Mouse (Mus musculus) bone marrow macrophage, adult 2 months (primary cell): ENCODE measurements around the gene Spata31d1a. TPM values are rescaled to one million over a fixed set of nuclear protein-coding genes. Genes with fewer than 3 reads are reported as not detected.
"Not testable (repeated sequence)": the region's sequence is repeated elsewhere in the genome, so short reads cannot be mapped to it uniquely, and the experiment has no call there.

Experiments
- H3K27ac ChIP-seq: 2 replicates; pipeline ENCODE4 v1.5.1; 2012; ENCODE audit warnings: low read depth, low read length; ENCODE audit not compliant: insufficient read depth
- H3K4me1 ChIP-seq: 2 replicates; pipeline ENCODE4 v1.6.1; 2012; ENCODE audit warnings: low read length; ENCODE audit not compliant: control insufficient read depth, insufficient read depth
- H3K4me3 ChIP-seq: 2 replicates; pipeline ENCODE4 v1.5.1; 2012; ENCODE audit warnings: mild to moderate bottlenecking, low read length, moderate library complexity; ENCODE audit not compliant: insufficient read depth
- CTCF ChIP-seq: IDR thresholded peaks from 2 replicates; pipeline ENCODE4 v1.5.1; 2012; ENCODE audit warnings: low read depth, mild to moderate bottlenecking, low read length, moderate library complexity
- POLR2A ChIP-seq: IDR thresholded peaks from 2 replicates; pipeline ENCODE4 v1.6.1; 2012; ENCODE audit warnings: mild to moderate bottlenecking, low read depth, low read length, borderline replicate concordance
- polyA plus RNA-seq: library from polyadenylated mRNA; stranded (reverse); fragments of >200 nt; gene quantifications from 2 replicates; pipeline ENCODE4 v1.2.4, GENCODE M21; 2012; ENCODE audit not compliant: missing spikeins, insufficient read depth, insufficient read length

Spata31d1a gene
- polyA plus RNA-seq, 1 experiment, result not detected

DNA sequence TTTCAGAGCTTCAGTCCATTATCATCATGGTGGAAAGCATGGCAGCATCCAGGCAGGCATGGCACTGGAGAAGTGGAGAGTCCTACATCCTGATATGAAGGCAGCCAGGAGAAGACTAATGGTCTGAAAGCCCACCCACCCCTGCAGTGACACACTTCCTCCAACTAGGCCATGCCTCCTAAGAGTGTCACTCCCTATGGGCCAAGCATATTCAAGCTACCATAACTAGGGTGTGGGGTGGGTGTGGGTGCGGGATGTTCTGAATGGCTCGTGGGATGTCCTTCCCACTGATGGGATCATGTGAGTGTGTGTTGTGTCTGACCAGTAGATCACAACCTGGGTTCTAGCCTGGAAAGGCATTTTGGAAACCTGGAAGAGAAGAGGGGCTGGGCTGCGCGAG lies 23.8 kb upstream of the Spata31d1a start:
- Histone ChIP-seq H3K4me1 (peaks cover 5% of the 10 kb centered on the region; the same call in 1 of the 2 replicates), H3K27ac (no peak overlapping the region), H3K4me3 (no peak overlapping the region)
- TF ChIP-seq POLR2A, result no peak
- no peak for TF ChIP-seq CTCF

DNA sequence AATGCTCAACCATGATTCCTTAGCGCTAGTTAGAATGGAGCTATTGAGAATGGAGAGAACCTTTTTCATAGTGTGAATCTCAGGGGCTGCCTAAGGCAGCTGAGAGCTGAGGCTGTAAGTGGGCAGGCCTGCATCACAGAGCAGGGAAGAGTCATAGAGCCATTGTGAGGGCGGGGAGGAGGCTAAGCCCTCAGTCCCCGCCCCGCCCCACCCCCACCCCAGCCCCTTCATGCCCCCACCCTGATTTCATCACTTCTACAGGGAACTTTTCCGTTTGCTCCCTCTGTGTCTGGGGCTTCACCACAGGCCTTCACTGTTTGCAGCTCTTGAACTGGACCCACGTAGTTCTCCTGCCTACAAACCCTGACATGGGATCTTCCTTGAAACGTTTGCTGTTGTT lies 21.5 kb upstream of the Spata31d1a start, which contains the start of gene Spata31d1d:
TSS of gene Spata31d1d (minus strand) at position 101 of the 400 bp plus-strand sequence.
- TF ChIP-seq POLR2A (no peak), CTCF (no peak)
- Histone ChIP-seq H3K4me1 (peaks cover 8% of the 10 kb centered on the region; the same call in 1 of the 2 replicates), H3K4me3 (no peak within 1 kb of the TSS), H3K27ac (no peak within 1 kb of the TSS)

DNA sequence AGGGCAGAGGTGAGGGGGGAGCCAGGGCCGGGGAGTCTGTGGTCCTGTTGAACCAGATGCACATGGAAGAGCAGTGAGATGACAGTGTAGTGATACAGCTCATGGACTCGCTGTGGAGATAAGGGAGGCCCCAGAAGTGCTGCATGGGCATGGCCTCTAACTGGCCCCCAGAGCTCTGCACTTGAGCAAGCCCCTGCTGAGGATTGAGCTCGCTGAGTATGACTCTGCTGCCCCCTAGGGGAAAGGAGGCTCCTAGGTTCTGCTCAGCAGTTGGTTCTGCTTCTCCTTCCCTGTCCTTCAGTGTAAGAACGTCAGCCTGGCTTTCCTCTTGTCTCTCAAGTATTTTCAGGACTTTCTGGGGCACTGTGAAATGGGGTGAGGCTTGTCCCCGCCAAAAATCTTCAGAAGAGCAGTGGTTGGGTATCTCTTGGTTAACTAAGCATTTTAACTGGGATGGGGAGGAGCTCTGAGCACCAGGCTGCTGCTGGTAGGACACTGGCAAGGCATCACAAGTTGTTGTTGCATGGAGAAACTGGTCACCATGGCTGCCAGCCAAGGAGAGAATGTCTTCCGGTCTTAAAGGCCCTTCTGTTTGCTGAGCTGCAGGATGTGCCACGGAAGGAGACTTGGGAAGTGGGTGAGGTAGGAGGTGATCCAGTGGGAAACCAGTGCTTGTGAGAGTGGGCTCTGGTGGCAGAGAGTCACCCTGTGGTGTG lies 18.4 kb upstream of the Spata31d1a start:
- Histone ChIP-seq H3K4me3 (no peak overlapping the region), H3K4me1 (0 out of 2 replicates have a peak, but pooled peaks cover 3% of the 10 kb centered on the region), H3K27ac (no peak overlapping the region)
- TF ChIP-seq POLR2A (no peak), CTCF (peak; percentile 92)

DNA sequence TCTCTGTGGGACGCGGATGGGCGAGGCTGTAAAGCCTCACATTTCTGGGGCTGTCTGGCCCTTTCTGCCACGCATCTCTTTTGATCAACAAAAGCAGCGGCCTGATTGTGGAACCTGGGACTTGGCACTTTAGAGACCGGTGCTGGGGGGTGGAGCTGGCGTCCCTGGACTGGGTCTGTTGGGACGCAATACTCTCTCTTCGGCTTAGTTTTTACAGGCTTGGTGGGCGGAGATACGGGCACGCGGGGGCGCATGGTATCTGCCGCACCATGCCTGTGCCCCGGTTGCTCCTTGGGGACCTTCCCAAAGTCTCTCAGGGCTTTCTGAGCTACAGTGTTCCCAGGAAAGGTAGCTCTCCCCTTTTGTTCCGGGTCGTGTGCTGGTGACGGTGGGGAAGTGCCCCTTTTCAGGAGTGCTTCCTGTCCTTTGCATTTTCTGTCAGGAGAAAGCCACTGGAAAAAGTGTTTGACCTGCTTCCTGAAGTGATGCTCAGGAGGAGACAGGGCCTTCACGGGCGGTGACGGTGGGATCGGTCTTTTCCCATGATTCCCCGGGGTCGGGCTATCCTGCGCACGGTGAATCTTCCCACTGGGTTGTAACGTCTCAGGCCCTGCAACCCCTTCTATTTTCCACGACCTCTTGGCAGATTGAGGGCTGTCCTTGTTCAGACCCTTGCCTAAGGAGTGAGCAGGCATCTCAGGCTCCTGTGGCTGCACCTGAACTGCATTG lies 16.2 kb upstream of the Spata31d1a start:
- no peak for TF ChIP-seq CTCF
- TF ChIP-seq POLR2A, result no peak
- Histone ChIP-seq H3K4me3 (no peak overlapping the region), H3K27ac (no peak overlapping the region), H3K4me1 (0 out of 2 replicates have a peak, but pooled peaks cover 3% of the 10 kb centered on the region)

DNA sequence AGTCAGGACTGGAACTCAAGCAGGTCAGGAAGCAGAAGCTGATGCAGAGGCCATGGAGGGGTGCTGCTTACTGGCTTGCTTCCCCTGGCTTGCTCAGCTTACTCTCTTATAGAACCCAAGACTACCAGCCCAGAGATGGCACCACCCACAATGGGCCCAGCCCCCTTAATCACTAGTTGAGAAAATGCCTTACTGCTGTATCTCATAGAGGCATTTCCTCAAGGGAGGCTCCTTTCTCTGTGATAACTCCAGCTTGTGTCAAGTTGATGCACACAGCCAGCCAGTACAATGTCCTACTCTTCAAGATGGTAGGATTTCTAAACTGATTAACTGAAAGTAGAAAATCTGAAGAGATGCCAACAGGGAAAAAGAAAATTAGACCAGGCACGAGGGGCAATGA lies 12.0 kb upstream of the Spata31d1a start:
- not testable (repeated sequence) for H3K4me1 ChIP-seq, H3K4me3 ChIP-seq, H3K27ac ChIP-seq

DNA sequence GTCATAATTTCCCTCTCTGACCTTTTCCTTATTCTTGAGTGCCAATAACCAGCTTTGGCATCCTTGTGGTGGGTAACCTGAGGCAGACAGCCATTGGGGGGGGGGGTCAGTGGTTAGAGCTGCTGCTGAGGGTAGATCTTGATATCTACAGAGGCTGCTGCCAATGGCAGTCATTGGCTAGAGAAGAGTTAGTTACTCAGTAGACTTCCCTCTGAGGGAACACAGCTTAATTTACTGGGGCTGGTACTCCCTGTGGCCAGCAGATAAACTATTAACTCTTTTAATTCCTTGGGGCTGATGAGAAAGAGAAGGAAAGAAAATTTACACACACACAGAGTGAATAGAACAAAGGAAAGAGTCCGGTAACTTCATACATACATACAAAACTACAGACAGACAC lies 9.3 kb upstream of the Spata31d1a start:
- TF ChIP-seq POLR2A (no peak), CTCF (no peak)
- Histone ChIP-seq H3K4me1 (no peaks in the 10 kb centered on the region), H3K27ac (no peak overlapping the region), H3K4me3 (no peak overlapping the region)

DNA sequence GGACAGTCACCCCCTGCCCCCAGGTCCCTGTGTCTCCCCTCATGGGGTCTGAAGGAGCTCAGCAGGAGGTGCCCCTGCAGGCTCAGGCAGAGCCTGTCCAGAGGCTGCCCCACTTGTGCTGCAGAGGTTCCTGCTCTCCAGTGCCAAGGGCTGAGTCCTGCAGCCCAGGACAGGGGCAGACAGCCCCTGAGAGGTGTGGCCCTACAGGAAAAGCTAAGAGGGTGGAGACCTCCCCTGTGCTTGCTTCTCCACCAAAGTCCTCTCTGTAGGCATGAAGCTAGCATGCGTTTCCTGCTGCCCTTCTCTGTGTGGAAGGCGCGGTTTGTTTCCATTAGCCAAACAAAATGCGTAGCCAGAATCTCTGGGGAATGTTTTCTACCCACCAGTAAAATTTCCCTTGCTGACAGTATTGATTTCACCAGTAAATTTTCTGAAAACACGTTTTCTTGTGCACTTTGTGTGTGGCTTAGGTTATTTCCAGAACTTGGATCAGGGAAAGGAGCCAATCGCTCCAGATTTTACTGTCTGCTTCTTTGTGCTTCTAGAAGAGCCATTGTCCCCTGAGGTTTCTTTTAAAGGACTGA lies 8.8 kb upstream of the Spata31d1a start:
- H3K4me1 ChIP-seq, H3K4me3 ChIP-seq, H3K27ac ChIP-seq: not testable (repeated sequence)

DNA sequence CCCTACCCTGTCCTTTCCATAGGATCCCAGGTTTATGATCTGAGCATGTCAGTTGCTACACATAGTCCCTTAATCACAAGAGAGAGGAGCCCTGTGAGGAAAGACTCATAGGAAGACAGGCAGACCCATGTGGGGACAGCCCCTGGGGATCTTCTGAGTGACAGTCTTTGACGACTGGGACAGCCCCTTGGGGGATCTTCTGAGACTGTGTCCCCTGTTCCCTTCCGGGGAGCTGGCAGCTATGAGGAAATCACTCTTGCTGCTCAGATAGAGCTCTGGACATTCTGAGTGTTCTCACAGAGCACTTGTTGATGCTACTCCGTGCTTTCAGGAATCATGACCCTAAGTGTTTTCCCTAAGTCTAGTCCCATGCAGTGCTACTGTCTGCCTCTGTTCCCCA lies 3.6 kb upstream of the Spata31d1a start:
- TF ChIP-seq CTCF, result no peak
- TF ChIP-seq POLR2A, result no peak
- Histone ChIP-seq H3K4me3 (no peak overlapping the region), H3K4me1 (no peaks in the 10 kb centered on the region), H3K27ac (no peak overlapping the region)

DNA sequence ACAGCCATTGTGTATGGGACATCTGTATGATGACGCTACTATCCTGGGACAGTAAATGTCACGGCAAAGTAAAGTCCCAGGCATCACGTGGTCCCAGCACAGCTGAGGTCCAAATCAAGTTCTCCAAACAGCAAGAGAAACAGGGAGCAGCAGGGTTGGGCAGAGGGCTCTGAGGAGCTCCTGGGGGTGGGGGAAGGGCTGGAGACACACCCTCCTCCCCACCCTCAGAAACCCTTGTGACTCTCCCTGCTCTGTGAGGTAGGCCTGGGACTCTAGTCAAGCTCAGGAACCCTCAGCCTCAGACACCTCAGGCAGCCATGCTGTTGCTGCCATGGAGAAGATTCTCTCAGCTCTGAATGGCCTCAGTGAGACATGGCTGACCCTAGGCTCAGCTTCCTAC lies 1.9 kb upstream of the Spata31d1a start, which contains the start of gene Spata31d1b:
TSS of gene Spata31d1b (plus strand) at position 301 of the 400 bp plus-strand sequence.
- not testable (repeated sequence) for H3K4me1 ChIP-seq, H3K27ac ChIP-seq, H3K4me3 ChIP-seq

DNA sequence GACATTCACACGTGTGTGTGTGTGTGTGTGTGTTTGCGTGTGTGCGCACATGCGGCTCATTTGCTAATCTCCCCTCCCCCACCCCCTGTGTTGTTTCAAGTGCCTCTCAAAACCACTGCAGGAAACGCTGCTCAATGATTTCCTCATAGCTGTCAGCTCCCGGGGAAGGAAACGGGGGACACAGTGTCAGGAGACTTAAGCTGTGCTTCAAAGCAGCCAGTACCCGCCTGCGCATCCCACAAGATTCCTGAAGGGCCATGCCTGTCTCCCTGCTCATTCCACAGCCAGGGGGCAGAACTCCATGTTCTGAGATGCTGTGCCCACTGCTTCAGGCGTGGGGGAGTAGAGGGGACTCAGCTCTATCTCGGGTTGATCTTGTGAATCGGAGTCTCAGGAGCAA lies 5.6 kb downstream of the Spata31d1a start:
- TF ChIP-seq POLR2A, result no peak
- no peak for TF ChIP-seq CTCF
- no peak overlapping the region for H3K27ac ChIP-seq
- H3K4me3 ChIP-seq, result peak overlapping the region; percentile 33
- peaks cover 12% of the 10 kb centered on the region for H3K4me1 ChIP-seq
